Mouse (Mus musculus): Measurements from ENCODE around the gene Pde7b. TPM values are rescaled to one million over a fixed set of nuclear protein-coding genes. Genes with fewer than 3 reads are reported as not detected.

Gene Pde7b
- total and polyA plus RNA-seq, 3 experiments = 11.7 to 57.0 (median 53.1) TPM

DNA sequence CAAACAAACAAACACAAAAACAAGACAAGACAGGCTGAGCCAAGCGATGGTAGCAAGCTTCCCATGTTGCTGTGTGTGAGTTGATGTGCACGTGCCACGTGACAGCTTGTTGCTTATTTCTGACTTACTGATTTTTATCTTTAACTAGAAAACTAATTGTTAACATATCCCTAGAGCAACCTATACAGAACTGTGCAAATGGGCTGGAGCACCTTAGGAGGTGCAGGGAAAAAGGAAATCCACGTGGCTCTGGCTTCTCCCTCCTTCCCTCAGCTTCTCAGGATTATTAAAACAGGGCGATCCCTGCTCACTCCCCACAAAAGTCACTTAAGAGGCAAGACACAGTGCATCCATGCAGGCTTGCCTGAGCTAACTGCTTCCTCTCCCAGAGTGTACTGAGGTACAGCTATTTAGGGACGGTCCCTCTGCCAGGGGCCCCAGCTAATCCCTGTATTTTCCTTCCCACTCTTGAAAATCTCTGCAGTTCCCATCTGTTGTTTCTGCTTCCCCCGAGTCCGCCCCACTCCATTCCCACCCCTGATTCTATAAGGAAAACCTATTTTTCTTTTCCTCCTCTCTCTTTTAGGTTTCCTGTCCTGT, 606 bp upstream of the Pde7b start:
- Histone ChIP-seq H3K9ac (ENCODE audit: low read depth, low read length) (no peak overlapping the region), H3K4me1 (ENCODE audit: control insufficient read depth, insufficient read depth, low read length) (peaks cover 5% of the 10 kb centered on the region), H3K4me3 (no peak overlapping the region), H3K79me2 (replicated peaks; ENCODE audit: control insufficient read depth, insufficient read depth, low read length) (no peaks in the 10 kb centered on the region), H3K36me3 (ENCODE audit: control insufficient read depth, insufficient read depth, low read length) (peaks cover 1% of the 10 kb centered on the region; the same call in 1 of the 2 replicates), H3K27me3 (ENCODE audit: control insufficient read depth, insufficient read depth, low read length) (no peaks in the 10 kb centered on the region), H3K27ac (peak overlapping the region; percentile 64; the same call in 1 of the 2 replicates)
- TF ChIP-seq EP300 (IDR thresholded peaks at IDR 0.05; ENCODE audit: insufficient read depth, low read depth, low read length) (no peak), CTCF (IDR thresholded peaks at IDR 0.05) (no peak), POLR2A (IDR thresholded peaks at IDR 0.05; ENCODE audit: insufficient read depth, low read depth, low read length) (no peak)
- DNase-seq = no peak
- 54% methylated on average over 8 of the region's 8 CpGs for WGBS
- intact Hi-C loops (cut with DNase I) = loop anchor here (10.0 kb wide), 1 partner anchor 321 kb away; no protein-coding TSS in a partner anchor

DNA sequence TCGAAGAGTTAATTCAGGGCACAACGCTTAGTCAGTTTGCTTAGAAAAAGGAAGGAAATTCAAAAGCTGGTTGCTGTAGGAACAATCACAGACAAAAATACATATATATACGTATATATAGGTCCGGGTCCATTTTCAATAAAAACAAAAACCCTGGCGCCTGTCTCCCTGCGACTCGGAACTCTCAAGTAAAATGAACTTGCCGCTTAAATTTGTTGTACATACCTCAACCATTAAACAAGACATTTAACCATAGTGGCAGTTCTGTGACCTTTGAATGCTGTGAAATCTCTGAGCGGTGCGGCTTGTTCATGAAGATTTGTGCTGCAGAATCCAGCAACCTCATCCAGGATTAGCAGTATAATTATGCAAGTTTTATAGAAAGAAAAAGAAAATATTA, 427 bp downstream of the Pde7b start:
- Histone ChIP-seq H3K4me1 (ENCODE audit: control insufficient read depth, insufficient read depth, low read length) (peaks cover 5% of the 10 kb centered on the region), H3K4me3 (peak overlapping the region; percentile 46), H3K79me2 (replicated peaks; ENCODE audit: control insufficient read depth, insufficient read depth, low read length) (no peaks in the 10 kb centered on the region), H3K27me3 (ENCODE audit: control insufficient read depth, insufficient read depth, low read length) (no peaks in the 10 kb centered on the region), H3K9ac (ENCODE audit: low read depth, low read length) (peak overlapping the region; percentile 59), H3K36me3 (ENCODE audit: control insufficient read depth, insufficient read depth, low read length) (peaks cover 1% of the 10 kb centered on the region; the same call in 1 of the 2 replicates), H3K27ac (peak overlapping the region; percentile 64)
- TF ChIP-seq EP300 (IDR thresholded peaks at IDR 0.05; ENCODE audit: insufficient read depth, low read depth, low read length) (no peak), CTCF (IDR thresholded peaks at IDR 0.05) (no peak), POLR2A (IDR thresholded peaks at IDR 0.05; ENCODE audit: insufficient read depth, low read depth, low read length) (no peak)
- WGBS = 11% methylated on average over 10 of the region's 10 CpGs
- intact Hi-C loops (cut with DNase I) = loop anchor here (10.0 kb wide), 1 partner anchor 320 kb away; no protein-coding TSS in a partner anchor
- no peak for DNase-seq

DNA sequence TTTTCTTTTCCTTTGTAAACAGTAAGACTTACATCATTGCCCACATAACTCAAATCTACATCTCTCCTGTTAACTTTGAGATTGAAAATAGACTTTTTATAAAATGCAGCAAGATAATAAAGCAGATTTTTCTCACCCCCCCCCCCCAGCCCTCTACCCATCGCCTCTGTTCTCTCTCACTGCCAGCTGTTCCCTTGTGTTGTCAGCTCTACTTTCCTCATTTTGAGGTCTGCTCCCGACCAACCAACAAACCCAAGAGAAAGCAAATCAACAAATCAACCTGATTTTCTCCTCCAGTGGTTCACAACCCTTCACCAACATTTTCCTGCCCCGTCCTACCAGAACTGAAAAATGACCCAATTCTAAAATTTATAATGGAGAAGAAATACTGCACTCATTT, 916 bp downstream of the Pde7b start:
- Histone ChIP-seq H3K4me3 (peak overlapping the region; percentile 46), H3K4me1 (ENCODE audit: control insufficient read depth, insufficient read depth, low read length) (peaks cover 5% of the 10 kb centered on the region), H3K27ac (peak overlapping the region; percentile 64), H3K9ac (ENCODE audit: low read depth, low read length) (peak overlapping the region; percentile 59; the same call in 1 of the 2 replicates), H3K79me2 (replicated peaks; ENCODE audit: control insufficient read depth, insufficient read depth, low read length) (no peaks in the 10 kb centered on the region), H3K27me3 (ENCODE audit: control insufficient read depth, insufficient read depth, low read length) (no peaks in the 10 kb centered on the region), H3K36me3 (ENCODE audit: control insufficient read depth, insufficient read depth, low read length) (peaks cover 1% of the 10 kb centered on the region; the same call in 1 of the 2 replicates)
- TF ChIP-seq CTCF (IDR thresholded peaks at IDR 0.05) (no peak), POLR2A (IDR thresholded peaks at IDR 0.05; ENCODE audit: insufficient read depth, low read depth, low read length) (no peak), EP300 (IDR thresholded peaks at IDR 0.05; ENCODE audit: insufficient read depth, low read depth, low read length) (no peak)
- 25% methylated on average over 3 of the region's 3 CpGs for WGBS
- intact Hi-C loops (cut with DNase I) = loop anchor here (10.0 kb wide), 1 partner anchor 319 kb away; no protein-coding TSS in a partner anchor
- DNase-seq = no peak

DNA sequence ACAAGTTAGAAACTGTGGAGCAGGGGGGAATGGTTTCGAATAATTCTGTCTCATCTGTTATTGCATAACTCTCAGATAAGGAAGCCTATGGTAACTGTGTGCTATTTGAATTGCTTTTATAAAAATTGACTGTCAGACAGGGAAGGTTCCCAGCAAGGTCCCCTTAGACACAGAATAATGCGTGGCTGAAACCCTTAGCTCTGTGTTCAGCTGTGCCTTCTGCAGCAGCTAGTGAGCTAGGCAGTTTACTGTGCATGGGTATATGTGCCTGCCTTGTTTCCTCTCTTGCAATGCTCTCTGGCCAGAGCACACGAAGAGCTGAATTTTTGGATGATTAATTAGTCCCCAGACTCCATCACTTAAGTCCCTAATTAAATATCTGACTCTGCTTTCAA, 1.4 kb downstream of the Pde7b start:
- intact Hi-C loops (cut with DNase I) = loop anchor here (10.0 kb wide), 1 partner anchor 319 kb away; no protein-coding TSS in a partner anchor
- Histone ChIP-seq H3K79me2 (replicated peaks; ENCODE audit: control insufficient read depth, insufficient read depth, low read length) (no peaks in the 10 kb centered on the region), H3K36me3 (ENCODE audit: control insufficient read depth, insufficient read depth, low read length) (peaks cover 1% of the 10 kb centered on the region; the same call in 1 of the 2 replicates), H3K4me3 (peak overlapping the region; percentile 46), H3K9ac (ENCODE audit: low read depth, low read length) (peak overlapping the region; percentile 50; the same call in 1 of the 2 replicates), H3K27ac (peak overlapping the region; percentile 64), H3K27me3 (ENCODE audit: control insufficient read depth, insufficient read depth, low read length) (no peaks in the 10 kb centered on the region), H3K4me1 (ENCODE audit: control insufficient read depth, insufficient read depth, low read length) (peaks cover 5% of the 10 kb centered on the region)
- DNase-seq = peak in 1 of 2 experiments; percentile 13
- 18% methylated on average over 3 of the region's 3 CpGs for WGBS
- TF ChIP-seq EP300 (IDR thresholded peaks at IDR 0.05; ENCODE audit: insufficient read depth, low read depth, low read length) = no peak
- TF ChIP-seq CTCF (IDR thresholded peaks at IDR 0.05) = no peak
- no peak for TF ChIP-seq POLR2A (IDR thresholded peaks at IDR 0.05; ENCODE audit: insufficient read depth, low read depth, low read length)

DNA sequence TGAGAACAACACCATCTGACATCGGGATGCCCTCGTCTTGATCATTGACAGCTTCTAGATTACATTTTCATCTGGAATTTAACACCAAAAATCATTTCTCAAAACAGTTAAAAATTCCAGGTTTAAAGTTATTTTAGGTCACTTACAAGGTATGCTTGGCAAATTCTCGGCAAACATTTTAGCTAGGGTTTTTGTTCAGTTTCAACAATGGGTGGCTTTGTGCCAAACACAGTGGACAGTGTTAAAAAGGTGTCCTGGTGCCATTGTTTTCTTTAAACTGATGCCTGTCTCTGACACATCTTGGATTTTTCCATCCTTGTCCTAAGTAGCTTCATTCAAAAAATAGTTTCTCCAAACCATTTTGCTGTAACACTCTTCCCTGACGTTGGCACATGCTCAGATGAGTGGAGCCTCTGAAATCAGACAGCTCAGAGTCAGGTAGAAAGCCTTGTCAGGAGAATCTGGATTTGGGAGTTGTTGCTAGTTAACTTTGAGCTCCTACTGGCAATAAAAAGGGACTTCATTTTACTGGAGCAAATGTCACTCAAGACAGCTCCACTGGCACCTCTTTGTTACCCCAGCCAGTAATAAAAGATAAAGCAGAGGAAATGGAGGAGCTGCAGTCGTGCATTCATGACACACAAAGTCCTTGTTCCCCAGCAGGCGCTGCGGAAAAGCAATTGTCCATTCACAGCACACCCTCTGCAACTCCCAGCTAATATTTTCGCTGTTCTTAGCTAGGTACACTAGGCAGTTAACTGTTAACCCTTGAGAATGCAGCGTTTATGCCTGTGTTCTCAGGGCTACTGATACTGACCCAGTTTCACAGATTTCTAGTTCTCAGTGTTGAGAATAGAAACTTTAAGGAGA, 2.0 kb downstream of the Pde7b start:
- peak overlapping the region; percentile 16 for H3K9ac ChIP-seq (ENCODE audit: low read depth, low read length)
- no peaks in the 10 kb centered on the region for H3K27me3 ChIP-seq (ENCODE audit: control insufficient read depth, insufficient read depth, low read length)
- peak overlapping the region; percentile 46 for H3K4me3 ChIP-seq
- TF ChIP-seq CTCF (IDR thresholded peaks at IDR 0.05) (0 out of 2 replicates have a peak, but pooled peaks have one; percentile 1), EP300 (IDR thresholded peaks at IDR 0.05; ENCODE audit: insufficient read depth, low read depth, low read length) (no peak)
- 17% methylated on average over 9 of the region's 9 CpGs for WGBS
- intact Hi-C loops (cut with DNase I) = loop anchor here (10.0 kb wide), 1 partner anchor 318 kb away; no protein-coding TSS in a partner anchor
- H3K4me1 ChIP-seq (ENCODE audit: control insufficient read depth, insufficient read depth, low read length) = peaks cover 5% of the 10 kb centered on the region
- DNase-seq = peak; percentile 30 to 37
- H3K36me3 ChIP-seq (ENCODE audit: control insufficient read depth, insufficient read depth, low read length) = peaks cover 1% of the 10 kb centered on the region; the same call in 1 of the 2 replicates
- no peaks in the 10 kb centered on the region for H3K79me2 ChIP-seq (replicated peaks; ENCODE audit: control insufficient read depth, insufficient read depth, low read length)
- peak overlapping the region; percentile 64 for H3K27ac ChIP-seq
